Mouse (Mus musculus) hindbrain, embryonic 14.5 days (tissue): ENCODE data around the gene Tns4. TPM values are rescaled to one million over a fixed set of nuclear protein-coding genes. Genes with fewer than 3 reads are reported as not detected.
A peak's percentile ranks its signal among the peaks of the same experiment; 100 is the strongest.

Source experiments
- ATAC-seq: fragments of 200-750 bp; cut with Nextera tagmentation; 2 replicates; pipeline ENCODE4 v1.8.0; 2017; ENCODE audit warnings: moderate number of reproducible peaks, mild to moderate bottlenecking, moderate TSS enrichment, moderate library complexity; ENCODE audit not compliant: low FRiP score
- DNase-seq: peaks from one replicate; pipeline ENCODE4 v3.0.0-alpha.2; 2015; ENCODE audit warnings: low spot score
- H3K27ac ChIP-seq: fragments of 300-500 bp; sonication (generic); 2 replicates; pipeline ENCODE4 v1.5.1; 2014; ENCODE audit warnings: mild to moderate bottlenecking, moderate library complexity
- H3K27me3 ChIP-seq: fragments of 300-500 bp; sonication (generic); 2 replicates; pipeline ENCODE4 v1.6.1; 2014; ENCODE audit warnings: mild to moderate bottlenecking, low read length, mixed read lengths; ENCODE audit not compliant: control insufficient read depth, insufficient read depth
- H3K36me3 ChIP-seq: fragments of 300-500 bp; sonication (generic); replicated peaks from 2 replicates; pipeline ENCODE4 v1.6.1; 2014; ENCODE audit not compliant: control insufficient read depth, insufficient read depth
- H3K4me1 ChIP-seq: fragments of 300-500 bp; sonication (generic); replicated peaks from 2 replicates; pipeline ENCODE4 v1.6.1; 2014; ENCODE audit warnings: antibody characterized with exemption, low read length, mixed read lengths; ENCODE audit not compliant: control insufficient read depth, insufficient read depth
- H3K4me2 ChIP-seq: fragments of 300-500 bp; sonication (generic); replicated peaks from 2 replicates; pipeline ENCODE4 v1.6.1; 2014; ENCODE audit warnings: mild to moderate bottlenecking, moderate library complexity
- H3K4me3 ChIP-seq: fragments of 300-500 bp; sonication (generic); replicated peaks from 2 replicates; pipeline ENCODE4 v1.5.1; 2014; ENCODE audit warnings: mild to moderate bottlenecking, low read length
- H3K9ac ChIP-seq: fragments of 300-500 bp; sonication (generic); 2 replicates; pipeline ENCODE4 v1.6.1; 2014
- H3K9me3 ChIP-seq: fragments of 300-500 bp; sonication (generic); 2 replicates; pipeline ENCODE4 v1.6.1; 2016; ENCODE audit warnings: low read length; ENCODE audit not compliant: control insufficient read depth
- WGBS: fragments of 180-500 bp; shearing (Covaris S2); extraction: QIAGEN DNeasy Blood & Tissue Kit; methylation state at CpG from one replicate; pipeline ENCODE4 v1.1.7; 2014; 5-methylcytosine and 5-hydroxymethylcytosine counted together
- polyA plus RNA-seq: library from polyadenylated mRNA; unstranded; fragments of >200 nt; fragmentation: Nextera tagmentation; extraction: Ambion mirVana; gene quantifications from 2 replicates; pipeline ENCODE4 v1.2.1, GENCODE M21; 2014

Gene Tns4
- polyA plus RNA-seq, 1 experiment from 2014 or later: 0.20 TPM

- Histone ChIP-seq H3K27me3 (no peaks in the 10 kb centered on the region), H3K9ac (no peak overlapping the region), H3K4me3 (no peak overlapping the region), H3K4me2 (no peak overlapping the region), H3K36me3 (no peaks in the 10 kb centered on the region), H3K4me1 (peaks cover 2% of the 10 kb centered on the region; the same call in 1 of the 2 replicates), H3K9me3 (no peaks in the 10 kb centered on the region), H3K27ac (no peak overlapping the region)
- 81% methylated on average over 5 of the region's 5 CpGs for WGBS
- no peak for ATAC-seq
- DNase-seq: no peak
These were observed 20.7 kb downstream of the Tns4 start for GRCm38 (mm10) chr11:99068455-99068854.

GRCm38 (mm10) chr11:99067591-99067990 lies 21.5 kb downstream of the Tns4 start:
- Histone ChIP-seq H3K4me1 (peaks cover 2% of the 10 kb centered on the region; the same call in 1 of the 2 replicates), H3K9ac (no peak overlapping the region), H3K9me3 (no peaks in the 10 kb centered on the region), H3K4me3 (no peak overlapping the region), H3K27ac (no peak overlapping the region), H3K27me3 (no peaks in the 10 kb centered on the region), H3K36me3 (no peaks in the 10 kb centered on the region), H3K4me2 (no peak overlapping the region)
- WGBS: 88% methylated on average over 8 of the region's 8 CpGs
- DNase-seq: no peak
- no peak for ATAC-seq

- Histone ChIP-seq H3K27ac (no peak overlapping the region), H3K9me3 (no peaks in the 10 kb centered on the region), H3K9ac (no peak overlapping the region), H3K36me3 (no peaks in the 10 kb centered on the region), H3K4me2 (no peak overlapping the region), H3K27me3 (no peaks in the 10 kb centered on the region), H3K4me1 (no peaks in the 10 kb centered on the region), H3K4me3 (no peak overlapping the region)
- 18% methylated on average over 2 of the region's 2 CpGs for WGBS
- DNase-seq (peak; percentile 80), ATAC-seq (no peak)
These were observed 23.1 kb downstream of the Tns4 start for GRCm38 (mm10) chr11:99065979-99066378.

- no peak for ATAC-seq
These were observed 23.8 kb downstream of the Tns4 start for GRCm38 (mm10) chr11:99065353-99065752.

GRCm38 (mm10) chr11:99063406-99064131 lies 25.5 kb downstream of the Tns4 start:
- 51% methylated on average over 8 of the region's 8 CpGs for WGBS
- no peak overlapping the region for H3K4me2 ChIP-seq

More at GRCm38 (mm10) chr11:99065353-99065752, 23.8 kb downstream of the Tns4 start:
- no peaks in the 10 kb centered on the region for H3K36me3 ChIP-seq
- H3K4me3 ChIP-seq: no peak overlapping the region
- H3K9ac ChIP-seq: no peak overlapping the region
- DNase-seq: no peak
- H3K27me3 ChIP-seq: no peaks in the 10 kb centered on the region
- no peaks in the 10 kb centered on the region for H3K9me3 ChIP-seq
- 70% methylated on average over 3 of the region's 3 CpGs for WGBS
- no peaks in the 10 kb centered on the region for H3K4me1 ChIP-seq
- H3K27ac ChIP-seq: no peak overlapping the region
- H3K4me2 ChIP-seq: no peak overlapping the region

GRCm38 (mm10) chr11:99062661-99063060 lies 26.4 kb downstream of the Tns4 start:
- no peak overlapping the region for H3K27ac ChIP-seq
- H3K9me3 ChIP-seq: peaks cover 6% of the 10 kb centered on the region; the same call in 1 of the 2 replicates
- no peaks in the 10 kb centered on the region for H3K36me3 ChIP-seq
- H3K4me3 ChIP-seq: no peak overlapping the region
- DNase-seq (no peak), ATAC-seq (no peak)
- no peaks in the 10 kb centered on the region for H3K4me1 ChIP-seq
- no peak overlapping the region for H3K4me2 ChIP-seq
- H3K9ac ChIP-seq: no peak overlapping the region
- 88% methylated on average over 7 of the region's 7 CpGs for WGBS
- no peaks in the 10 kb centered on the region for H3K27me3 ChIP-seq

More at GRCm38 (mm10) chr11:99063406-99064131, 25.5 kb downstream of the Tns4 start:
- H3K4me1 ChIP-seq: no peaks in the 10 kb centered on the region
- no peak for ATAC-seq
- H3K36me3 ChIP-seq: no peaks in the 10 kb centered on the region
- no peak overlapping the region for H3K4me3 ChIP-seq
- H3K9ac ChIP-seq: no peak overlapping the region
- H3K27ac ChIP-seq: no peak overlapping the region
- no peaks in the 10 kb centered on the region for H3K27me3 ChIP-seq
- no peak for DNase-seq
- H3K9me3 ChIP-seq: peaks cover 6% of the 10 kb centered on the region; the same call in 1 of the 2 replicates

GRCm38 (mm10) chr11:99060435-99060834 lies 28.7 kb downstream of the Tns4 start:
- whole genome bisulfite sequencing: 93% methylated on average over 3 of the region's 3 CpGs
- no peaks in the 10 kb centered on the region for H3K27me3 ChIP-seq

GRCm38 (mm10) chr11:99055571-99056452 lies 33.3 kb downstream of the Tns4 start:
- no peak for ATAC-seq

More at GRCm38 (mm10) chr11:99060435-99060834, 28.7 kb downstream of the Tns4 start:
- no peaks in the 10 kb centered on the region for H3K36me3 ChIP-seq
- no peak overlapping the region for H3K27ac ChIP-seq
- no peak overlapping the region for H3K4me2 ChIP-seq
- no peak for ATAC-seq
- no peak for DNase-seq
- H3K4me1 ChIP-seq: peaks cover 7% of the 10 kb centered on the region; the same call in 1 of the 2 replicates
- peaks cover 6% of the 10 kb centered on the region; the same call in 1 of the 2 replicates for H3K9me3 ChIP-seq
- no peak overlapping the region for H3K4me3 ChIP-seq
- H3K9ac ChIP-seq: no peak overlapping the region

GRCm38 (mm10) chr11:99055143-99055542 lies 34.0 kb downstream of the Tns4 start:
- peaks cover 6% of the 10 kb centered on the region; the same call in 1 of the 2 replicates for H3K9me3 ChIP-seq
- H3K27ac ChIP-seq: no peak overlapping the region
- no peak overlapping the region for H3K4me2 ChIP-seq
- ATAC-seq: no peak
- DNase-seq: no peak
- no peaks in the 10 kb centered on the region for H3K27me3 ChIP-seq
- no peak overlapping the region for H3K9ac ChIP-seq
- H3K36me3 ChIP-seq: peaks cover 10% of the 10 kb centered on the region
- H3K4me1 ChIP-seq: peaks cover 11% of the 10 kb centered on the region
- 62% methylated on average over 4 of the region's 4 CpGs for WGBS
- H3K4me3 ChIP-seq: no peak overlapping the region

More at GRCm38 (mm10) chr11:99055571-99056452, 33.3 kb downstream of the Tns4 start:
- Histone ChIP-seq H3K4me1 (peaks cover 11% of the 10 kb centered on the region), H3K9ac (no peak overlapping the region), H3K27me3 (no peaks in the 10 kb centered on the region), H3K9me3 (peaks cover 6% of the 10 kb centered on the region; the same call in 1 of the 2 replicates), H3K4me2 (no peak overlapping the region), H3K27ac (no peak overlapping the region; the same call in 1 of the 2 replicates), H3K4me3 (no peak overlapping the region), H3K36me3 (peaks cover 9% of the 10 kb centered on the region)
- WGBS: 4% methylated on average over 8 of the region's 8 CpGs
- DNase-seq: peak; percentile 49
